7 mouse cellular contexts compared by ENCODE assay signal in genomic region chr13:30530761-30531160, GRCm38 (mm10). TPM values are rescaled to one million over a fixed set of nuclear protein-coding genes. Genes with fewer than 3 reads are reported as not detected.
DNase-seq lines count a peak whose midpoint lies in the region; ATAC-seq and TF ChIP-seq lines count a peak whose summit lies in the region.

No protein-coding gene starts in this region.

- H3K4me2 ChIP-seq in forebrain, embryonic 16.5 days (ENCODE audit: low read length), result no peak overlapping the region
- no peak overlapping the region for H3K4me2 ChIP-seq in kidney, postnatal 0 days (ENCODE audit: low read length)
- no peak overlapping the region for H3K4me2 ChIP-seq in lung, embryonic 14.5 days

- no peaks in the 10 kb centered on the region for H3K4me1 ChIP-seq in ES-Bruce4 (ENCODE audit: control insufficient read depth, insufficient read depth, low read length)
- no peaks in the 10 kb centered on the region for H3K4me1 ChIP-seq in forebrain, embryonic 16.5 days (replicated peaks; ENCODE audit: control insufficient read depth, insufficient read depth, low read length)
- H3K4me1 ChIP-seq in kidney, postnatal 0 days (replicated peaks; ENCODE audit: insufficient read depth, low read length), result no peaks in the 10 kb centered on the region
- H3K4me1 ChIP-seq in lung, embryonic 14.5 days (ENCODE audit: insufficient read depth), result no peaks in the 10 kb centered on the region

- H3K9ac ChIP-seq in ES-Bruce4 (ENCODE audit: low read depth, poor library complexity, severe bottlenecking), result no peak overlapping the region
- no peak overlapping the region for H3K9ac ChIP-seq in forebrain, embryonic 16.5 days (replicated peaks; ENCODE audit: low read depth, low read length)
- H3K9ac ChIP-seq in kidney, postnatal 0 days (ENCODE audit: low read depth, low read length), result no peak overlapping the region
- no peak overlapping the region for H3K9ac ChIP-seq in lung, embryonic 14.5 days

- H3K36me3 ChIP-seq in ES-Bruce4 (ENCODE audit: control insufficient read depth, insufficient read depth, low read length, poor library complexity, severe bottlenecking), result no peaks in the 10 kb centered on the region
- H3K36me3 ChIP-seq in forebrain, embryonic 16.5 days (ENCODE audit: control insufficient read depth, insufficient read depth), result no peaks in the 10 kb centered on the region
- H3K36me3 ChIP-seq in kidney, postnatal 0 days (ENCODE audit: insufficient read depth, low read length), result no peaks in the 10 kb centered on the region
- no peaks in the 10 kb centered on the region for H3K36me3 ChIP-seq in lung, embryonic 14.5 days (ENCODE audit: insufficient read depth)

- H3K27me3 ChIP-seq in ES-Bruce4 (ENCODE audit: control insufficient read depth, insufficient read depth, low read length, poor library complexity, severe bottlenecking), result no peaks in the 10 kb centered on the region
- H3K27me3 ChIP-seq in forebrain, embryonic 16.5 days (replicated peaks; ENCODE audit: control insufficient read depth, insufficient read depth, low read length), result no peaks in the 10 kb centered on the region
- H3K27me3 ChIP-seq in kidney, postnatal 0 days (ENCODE audit: insufficient read depth, low read length), result no peaks in the 10 kb centered on the region
- no peaks in the 10 kb centered on the region for H3K27me3 ChIP-seq in lung, embryonic 14.5 days (ENCODE audit: insufficient read depth, low read length)

- ATAC-seq in forebrain, embryonic 16.5 days, result peak; percentile 87
- no peak for ATAC-seq in kidney, postnatal 0 days (replicated peaks; ENCODE audit: low FRiP score, low read depth)
- ATAC-seq in lung, embryonic 14.5 days (ENCODE audit: insufficient read depth), result 0 out of 2 replicates have a peak, but pooled peaks have one; percentile 31

- TF ChIP-seq EP300 in ES-Bruce4 (IDR thresholded peaks at IDR 0.05; ENCODE audit: insufficient read depth, low read depth, low read length), result no peak

- no peak for TF ChIP-seq POLR2A in ES-Bruce4 (IDR thresholded peaks at IDR 0.05; ENCODE audit: insufficient read depth, low read length)

- no peaks in the 10 kb centered on the region for H3K9me3 ChIP-seq in ES-Bruce4 (replicated peaks; ENCODE audit: control insufficient read depth, insufficient read depth, low read length, poor library complexity, severe bottlenecking)
- no peaks in the 10 kb centered on the region for H3K9me3 ChIP-seq in forebrain, embryonic 16.5 days (ENCODE audit: control insufficient read depth, low read length)
- H3K9me3 ChIP-seq in kidney, postnatal 0 days (replicated peaks; ENCODE audit: low read length), result no peaks in the 10 kb centered on the region
- no peaks in the 10 kb centered on the region for H3K9me3 ChIP-seq in lung, embryonic 14.5 days (ENCODE audit: low read depth, low read length)

- 5% methylated on average over 5 of the region's 5 CpGs for WGBS in forebrain, embryonic 16.5 days
- WGBS in kidney, postnatal 0 days, result 8% methylated on average over 5 of the region's 5 CpGs
- 10% methylated on average over 5 of the region's 5 CpGs for WGBS in lung, embryonic 14.5 days

- peak; percentile 52 for TF ChIP-seq CTCF in ES-Bruce4 (IDR thresholded peaks at IDR 0.05; ENCODE audit: low read depth, low read length)
- TF ChIP-seq CTCF in kidney, postnatal 0 days (IDR thresholded peaks at IDR 0.05; ENCODE audit: low read depth), result peak; percentile 98
- TF ChIP-seq CTCF in lung, embryonic 14.5 days (IDR thresholded peaks at IDR 0.05; ENCODE audit: low read depth), result peak; percentile 96

- DNase-seq in A20 (ENCODE audit: low read depth, low spot score), result peak; percentile 59
- DNase-seq in cerebellum, adult 18-20 months, result peak; percentile 51 to 56
- peak; percentile 90 for DNase-seq in kidney, postnatal 0 days (ENCODE audit: low spot score)
- peak; percentile 86 for DNase-seq in lung, embryonic 14.5 days
- DNase-seq in retina, adult 2 months (ENCODE audit: low read depth, low spot score), result peak; percentile 57

- no peak overlapping the region for H3K27ac ChIP-seq in ES-Bruce4 (ENCODE audit: insufficient read depth, low read length)
- H3K27ac ChIP-seq in forebrain, embryonic 16.5 days (ENCODE audit: low read length), result no peak overlapping the region
- H3K27ac ChIP-seq in kidney, postnatal 0 days, result no peak overlapping the region
- H3K27ac ChIP-seq in lung, embryonic 14.5 days (ENCODE audit: low read depth), result no peak overlapping the region

- H3K4me3 ChIP-seq in ES-Bruce4 (ENCODE audit: low read depth, low read length), result no peak overlapping the region
- H3K4me3 ChIP-seq in forebrain, embryonic 16.5 days (replicated peaks; ENCODE audit: low read length), result no peak overlapping the region
- no peak overlapping the region for H3K4me3 ChIP-seq in kidney, postnatal 0 days (replicated peaks; ENCODE audit: low read depth, low read length)
- H3K4me3 ChIP-seq in lung, embryonic 14.5 days (ENCODE audit: low read depth, low read length), result no peak overlapping the region

RNA-seq across cellular contexts. Expression of gene Uqcrfs1, which starts 14.4 kb away (rescaled TPM):
- polyA plus RNA-seq in ES-Bruce4 (2011; ENCODE audit: insufficient read depth, insufficient read length, low read depth, missing spikeins), result 104 and 105 TPM in 2 replicates
- 227 and 233 TPM in 2 replicates for polyA plus RNA-seq in forebrain, embryonic 16.5 days (2015; fragmentation: Nextera tagmentation; extraction: Ambion mirVana)
- polyA plus RNA-seq in kidney, postnatal 0 days (2015; fragmentation: Nextera tagmentation; extraction: Ambion mirVana), result 588 and 601 TPM in 2 replicates
- polyA plus RNA-seq in lung, embryonic 14.5 days (2014; fragmentation: Nextera tagmentation; extraction: Ambion mirVana), result 200 and 216 TPM in 2 replicates
